Mouse (Mus musculus): ENCODE measurements around the gene Glod4.

DNA sequence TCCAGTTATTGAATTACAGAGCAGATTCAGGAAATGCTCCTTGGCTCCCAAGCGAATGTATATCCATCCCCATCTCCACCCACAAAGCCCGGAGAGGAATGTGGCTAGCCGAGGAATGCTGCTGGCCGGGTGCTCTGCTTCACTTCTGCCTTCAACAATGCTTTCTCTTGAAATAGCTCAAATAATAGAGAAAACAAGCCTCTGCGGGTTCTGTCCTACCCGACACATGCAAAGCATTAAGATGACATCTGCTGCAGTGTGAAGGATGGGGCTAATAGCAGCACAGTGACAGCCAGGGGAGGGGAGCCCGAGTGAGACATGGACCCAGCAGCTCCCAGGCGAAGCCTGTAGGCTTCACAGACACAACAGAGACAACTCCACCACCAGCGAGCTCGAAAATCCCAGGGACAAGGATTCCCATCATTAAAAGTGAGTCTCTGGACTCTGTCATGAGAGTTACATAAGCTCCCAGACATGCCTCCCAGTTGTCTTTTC lies 123.1 kb downstream of the Glod4 start:
- TF ChIP-seq CTCF (IDR thresholded peaks at IDR 0.05; ENCODE audit: extremely low read depth, insufficient read depth, insufficient read length, insufficient replicate concordance) (no peak), POLR2A (IDR thresholded peaks at IDR 0.05; ENCODE audit: low read depth, low read length) (no peak)

Measured in spleen, adult 2 months (tissue).